Mouse (Mus musculus) left cerebral cortex, postnatal 36 days (tissue): ENCODE data around the gene Etv6. TPM values are rescaled to one million over a fixed set of nuclear protein-coding genes. Genes with fewer than 3 reads are reported as not detected.
A peak's percentile ranks its signal among the peaks of the same experiment; 100 is the strongest.

Source experiments
- DNase-seq, 2 experiments: peaks; one replicate each; pipeline ENCODE4 v3.0.0; 2021 to 2022; ENCODE audit warnings: low spot score in 2 of 2, mixed read lengths in 1 of 2
- intact Hi-C: fragments of 180-260 bp; cut with DNase I; formaldehyde crosslinking; loops from one replicate; pipeline ENCODE4 v1.15.1; 2025
- total RNA-seq, 2 experiments: library from RNA; stranded (reverse); gene quantifications; 2 replicates each; pipeline ENCODE4 v1.2.3; 2021

The Etv6 gene
- total RNA-seq, 2 experiments from 2014 or later: 14.1 to 18.1 TPM

GRCm38 (mm10) chr6:134041286-134041685 lies 5.8 kb downstream of the Etv6 start:
- intact Hi-C loops: no loop called here
- no peak for DNase-seq

- DNase-seq: no peak
- intact Hi-C loops: no loop called here
Observed at GRCm38 (mm10) chr6:134041916-134042315, 6.4 kb downstream of the Etv6 start.

GRCm38 (mm10) chr6:134043545-134043944 lies 8.0 kb downstream of the Etv6 start:
- no peak for DNase-seq
- intact Hi-C loops: no loop called here

- DNase-seq: no peak
- intact Hi-C loops: no loop called here
Observed at GRCm38 (mm10) chr6:134045092-134045868, 9.8 kb downstream of the Etv6 start.

- intact Hi-C loops: no loop called here
Observed at GRCm38 (mm10) chr6:134046136-134046535, 10.6 kb downstream of the Etv6 start.

GRCm38 (mm10) chr6:134047249-134047648 lies 11.7 kb downstream of the Etv6 start:
- DNase-seq: no peak
- intact Hi-C loops: no loop called here

More at GRCm38 (mm10) chr6:134046136-134046535, 10.6 kb downstream of the Etv6 start:
- DNase-seq: no peak

GRCm38 (mm10) chr6:134047974-134048373 lies 12.5 kb downstream of the Etv6 start:
- DNase-seq: no peak
- intact Hi-C loops: no loop called here

GRCm38 (mm10) chr6:134048965-134049364 lies 13.5 kb downstream of the Etv6 start:
- no peak for DNase-seq
- intact Hi-C loops: no loop called here

- DNase-seq: no peak
- intact Hi-C loops: no loop called here
Observed at GRCm38 (mm10) chr6:134050466-134050865, 15.0 kb downstream of the Etv6 start.

- no peak for DNase-seq
- intact Hi-C loops: no loop called here
Observed at GRCm38 (mm10) chr6:134051950-134052349, 16.4 kb downstream of the Etv6 start.

- intact Hi-C loops: no loop called here
- DNase-seq: no peak
Observed at GRCm38 (mm10) chr6:134053146-134053545, 17.6 kb downstream of the Etv6 start.

GRCm38 (mm10) chr6:134053566-134053965 lies 18.1 kb downstream of the Etv6 start:
- intact Hi-C loops: no loop called here
- DNase-seq: no peak

- no peak for DNase-seq
- intact Hi-C loops: no loop called here
Observed at GRCm38 (mm10) chr6:134055588-134055987, 20.1 kb downstream of the Etv6 start.

GRCm38 (mm10) chr6:134058451-134058850 lies 23.0 kb downstream of the Etv6 start:
- no peak for DNase-seq
- intact Hi-C loops: no loop called here

- intact Hi-C loops: no loop called here
- no peak for DNase-seq
Observed at GRCm38 (mm10) chr6:134058886-134059551, 23.5 kb downstream of the Etv6 start.

- intact Hi-C loops: no loop called here
- DNase-seq: peak; percentile 49 to 70
Observed at GRCm38 (mm10) chr6:134059552-134059891, 24.0 kb downstream of the Etv6 start.

- no peak for DNase-seq
- intact Hi-C loops: no loop called here
Observed at GRCm38 (mm10) chr6:134060036-134060435, 24.5 kb downstream of the Etv6 start.

GRCm38 (mm10) chr6:134060811-134061210 lies 25.3 kb downstream of the Etv6 start:
- DNase-seq: no peak

GRCm38 (mm10) chr6:134065018-134065725 lies 29.7 kb downstream of the Etv6 start:
- DNase-seq: no peak
- intact Hi-C loops: no loop called here

More at GRCm38 (mm10) chr6:134060811-134061210, 25.3 kb downstream of the Etv6 start:
- intact Hi-C loops: no loop called here

- intact Hi-C loops: no loop called here
- DNase-seq: no peak
Observed at GRCm38 (mm10) chr6:134066112-134066511, 30.6 kb downstream of the Etv6 start.

- DNase-seq: no peak
- intact Hi-C loops: no loop called here
Observed at GRCm38 (mm10) chr6:134066996-134067395, 31.5 kb downstream of the Etv6 start.
